Mouse (Mus musculus): ENCODE measurements around the gene Spata20.

The Spata20 gene

GRCm38 (mm10) chr11:94486001-94486400 is at the start of gene Spata20:
Spata20 (minus strand) TSS chr11:94486179.
- ChIA-PET POLR2A (interaction anchor here in 2 of 4 experiments (0.6 to 2.5 kb wide), 13 partner anchors 9 to 275 kb away, joined by 3 to 12 read pairs (median 3); partner anchors contain the start of gene Tob1 (in 1 of the 2)), CTCF (interaction anchor here (0.5 to 2.0 kb wide), 90 partner anchors 8 to 807 kb away, joined by 3 to 17 read pairs (median 4); partner anchors contain the start of genes Epn3 (in 4 of the 4), Rsad1 (in 3 of the 4), Cacna1g (in 2 of the 4) and Abcc3 (in 1 of the 4))

- POLR2A ChIA-PET, result interaction anchor here in 1 of 4 experiments (0.5 to 1.5 kb wide), 3 partner anchors 10 to 322 kb away, joined by 3 to 9 read pairs (median 3); partner anchors contain the start of gene Tob1
- CTCF ChIA-PET, result interaction anchor here in 3 of 4 experiments (0.5 to 1.4 kb wide), 6 partner anchors 15 to 268 kb away, joined by 3 to 9 read pairs (median 4); partner anchors contain the start of gene Spata20 (in 1 of the 3)
These were observed 47.2 kb upstream of the Spata20 start for GRCm38 (mm10) chr11:94533171-94533570.

- CTCF ChIA-PET, result interaction anchor here in 1 of 4 experiments (0.7 kb wide), 1 partner anchor 216 kb away, joined by 3 read pairs; no protein-coding TSS in a partner anchor
- POLR2A ChIA-PET, result interaction anchor here in 1 of 4 experiments (0.7 kb wide), 1 partner anchor 318 kb away, joined by 3 read pairs; the partner anchor contains the start of gene Tob1
These were observed 42.9 kb upstream of the Spata20 start for GRCm38 (mm10) chr11:94528879-94529278.

- ChIA-PET POLR2A (interaction anchor here in 3 of 4 experiments (0.6 to 1.6 kb wide), 5 partner anchors 91 to 316 kb away, joined by 3 to 5 read pairs (median 4); partner anchors contain the start of gene Tob1 (in 1 of the 3)), CTCF (interaction anchor here in 3 of 4 experiments (0.6 to 0.9 kb wide), 5 partner anchors 17 to 1307 kb away, joined by 3 to 13 read pairs (median 4); no protein-coding TSS in a partner anchor)
These were observed 40.3 kb upstream of the Spata20 start for GRCm38 (mm10) chr11:94526171-94526879.

- POLR2A ChIA-PET, result interaction anchor here in 1 of 4 experiments (0.6 kb wide), 1 partner anchor 72 kb away, joined by 3 read pairs; no protein-coding TSS in a partner anchor
- CTCF ChIA-PET, result interaction anchor here in 2 of 4 experiments (0.5 to 0.6 kb wide), 2 partner anchors 35 to 553 kb away, joined by 3 read pairs; partner anchors contain the start of gene Nme1 (in 1 of the 2)
These were observed 35.4 kb upstream of the Spata20 start, which contains the start of gene Mycbpap for GRCm38 (mm10) chr11:94521219-94521843. Mycbpap (minus strand) TSS chr11:94521742.

GRCm38 (mm10) chr11:94513452-94513851 is 27.5 kb upstream of the Spata20 start:
- ChIA-PET CTCF (interaction anchor here in 3 of 4 experiments (0.6 to 1.2 kb wide), 4 partner anchors 27 to 678 kb away, joined by 3 to 4 read pairs (median 3); partner anchors contain the start of gene Rsad1 (in 1 of the 3)), POLR2A (interaction anchor here in 3 of 4 experiments (0.6 to 1.6 kb wide), 5 partner anchors 14 to 1160 kb away, joined by 3 to 5 read pairs (median 4); partner anchors contain the start of genes Epn3 (in 1 of the 3) and Tob1 (in 1 of the 3))

GRCm38 (mm10) chr11:94508976-94509375 is 23.0 kb upstream of the Spata20 start:
- ChIA-PET CTCF (interaction anchor here in 2 of 4 experiments (0.5 to 1.3 kb wide), 2 partner anchors 23 to 177 kb away, joined by 4 read pairs; partner anchors contain the start of gene Spata20 (in 1 of the 2)), POLR2A (interaction anchor here in 1 of 4 experiments (1.2 kb wide), 1 partner anchor 36 kb away, joined by 4 read pairs; no protein-coding TSS in a partner anchor)

- CTCF ChIA-PET, result no interaction called here
- POLR2A ChIA-PET, result interaction anchor here in 1 of 4 experiments (0.9 kb wide), 1 partner anchor 26 kb away, joined by 3 read pairs; no protein-coding TSS in a partner anchor
These were observed 15.5 kb upstream of the Spata20 start for GRCm38 (mm10) chr11:94501482-94501881.

- ChIA-PET POLR2A (interaction anchor here in 3 of 4 experiments (1.0 to 1.9 kb wide), 7 partner anchors 8 to 27 kb away, joined by 3 to 6 read pairs (median 4); no protein-coding TSS in a partner anchor), CTCF (interaction anchor here in 2 of 4 experiments (0.7 to 2.5 kb wide), 5 partner anchors 10 to 230 kb away, joined by 3 to 12 read pairs (median 3); partner anchors contain the start of gene Spata20 (in 2 of the 2))
These were observed 14.4 kb upstream of the Spata20 start for GRCm38 (mm10) chr11:94500362-94500761.

- POLR2A ChIA-PET, result interaction anchor here (0.5 to 1.9 kb wide), 11 partner anchors 8 to 289 kb away, joined by 3 to 6 read pairs (median 4); partner anchors contain the start of genes Luc7l3 (in 1 of the 4) and Tob1 (in 1 of the 4)
- CTCF ChIA-PET, result interaction anchor here (0.5 to 2.5 kb wide), 9 partner anchors 9 to 231 kb away, joined by 3 to 12 read pairs (median 4); partner anchors contain the start of gene Spata20 (in 3 of the 4)
These were observed 13.7 kb upstream of the Spata20 start, which contains the start of gene Epn3 for GRCm38 (mm10) chr11:94499661-94500152. Epn3 (minus strand) TSS chr11:94499974.

- ChIA-PET CTCF (interaction anchor here in 3 of 4 experiments (0.7 to 2.5 kb wide), 4 partner anchors 8 to 231 kb away, joined by 3 to 12 read pairs (median 4); partner anchors contain the start of gene Spata20 (in 2 of the 3)), POLR2A (interaction anchor here in 3 of 4 experiments (0.7 to 1.9 kb wide), 6 partner anchors 7 to 288 kb away, joined by 3 to 6 read pairs (median 4); partner anchors contain the start of genes Luc7l3 (in 1 of the 3) and Tob1 (in 1 of the 3))
These were observed 13.1 kb upstream of the Spata20 start for GRCm38 (mm10) chr11:94499035-94499434.

- ChIA-PET POLR2A (interaction anchor here in 2 of 4 experiments (0.6 to 0.7 kb wide), 3 partner anchors 49 to 716 kb away, joined by 3 read pairs; no protein-coding TSS in a partner anchor), CTCF (interaction anchor here in 1 of 4 experiments (2.5 kb wide), 1 partner anchor 12 kb away, joined by 12 read pairs; the partner anchor contains the start of gene Spata20)
These were observed 12.4 kb upstream of the Spata20 start for GRCm38 (mm10) chr11:94498093-94498996.

- POLR2A ChIA-PET, result interaction anchor here in 1 of 4 experiments (0.6 to 1.2 kb wide), 2 partner anchors 9 to 25 kb away, joined by 3 read pairs; partner anchors contain the start of gene Spata20
- CTCF ChIA-PET, result interaction anchor here in 3 of 4 experiments (1.0 to 1.4 kb wide), 3 partner anchors 9 to 91 kb away, joined by 3 to 4 read pairs (median 4); partner anchors contain the start of gene Spata20 (in 1 of the 3)
These were observed 9.4 kb upstream of the Spata20 start for GRCm38 (mm10) chr11:94495415-94495814.

GRCm38 (mm10) chr11:94491749-94492099 is 5.7 kb upstream of the Spata20 start:
- ChIA-PET CTCF (interaction anchor here in 2 of 4 experiments (0.6 to 1.4 kb wide), 2 partner anchors 57 to 137 kb away, joined by 3 read pairs; partner anchors contain the start of gene Rsad1 (in 1 of the 2)), POLR2A (interaction anchor here in 3 of 4 experiments (0.5 to 1.4 kb wide), 7 partner anchors 8 to 281 kb away, joined by 3 to 4 read pairs (median 3); partner anchors contain the start of genes Epn3 (in 2 of the 3) and Tob1 (in 1 of the 3))

GRCm38 (mm10) chr11:94491035-94491748 is 5.2 kb upstream of the Spata20 start:
- POLR2A ChIA-PET, result interaction anchor here in 2 of 4 experiments (0.6 to 1.7 kb wide), 6 partner anchors 9 to 100 kb away, joined by 3 to 6 read pairs (median 4); partner anchors contain the start of gene Epn3 (in 2 of the 2)
- CTCF ChIA-PET, result interaction anchor here in 3 of 4 experiments (0.6 to 1.6 kb wide), 4 partner anchors 8 to 248 kb away, joined by 3 read pairs; partner anchors contain the start of genes Epn3 (in 1 of the 3) and Rsad1 (in 1 of the 3)
